Mouse (Mus musculus) liver, embryonic 13.5 days (tissue): ENCODE results near the gene Tcf7. TPM values are rescaled to one million over a fixed set of nuclear protein-coding genes. Genes with fewer than 3 reads are reported as not detected.

ENCODE experiments used
- ATAC-seq: fragments of 200-750 bp; cut with Nextera tagmentation; 2 replicates; pipeline ENCODE4 v1.8.0; 2017; ENCODE audit warnings: low read depth, mild to moderate bottlenecking, moderate number of reproducible peaks, moderate library complexity
- DNase-seq: peaks from one replicate; pipeline ENCODE4 v3.0.0; 2022
- H3K27ac ChIP-seq: fragments of 300-500 bp; sonication (generic); 2 replicates; pipeline ENCODE4 v1.5.1; 2015; ENCODE audit warnings: moderate library complexity, mild to moderate bottlenecking, inconsistent platforms
- H3K27me3 ChIP-seq: fragments of 300-500 bp; sonication (generic); 2 replicates; pipeline ENCODE4 v1.6.1; 2015; ENCODE audit warnings: mild to moderate bottlenecking, inconsistent platforms
- H3K36me3 ChIP-seq: fragments of 300-500 bp; sonication (generic); 2 replicates; pipeline ENCODE4 v1.6.1; 2015; ENCODE audit warnings: mild to moderate bottlenecking, inconsistent platforms
- H3K4me1 ChIP-seq: fragments of 300-500 bp; sonication (generic); replicated peaks from 2 replicates; pipeline ENCODE4 v1.6.1; 2015; ENCODE audit warnings: inconsistent platforms
- H3K4me2 ChIP-seq: fragments of 300-500 bp; sonication (generic); 2 replicates; pipeline ENCODE4 v1.6.1; 2015; ENCODE audit warnings: inconsistent platforms, mild to moderate bottlenecking, moderate library complexity
- H3K4me3 ChIP-seq: fragments of 300-500 bp; sonication (generic); replicated peaks from 2 replicates; pipeline ENCODE4 v1.5.1; 2015; ENCODE audit warnings: mild to moderate bottlenecking, inconsistent platforms
- H3K9ac ChIP-seq: fragments of 300-500 bp; sonication (generic); 2 replicates; pipeline ENCODE4 v1.6.1; 2015; ENCODE audit warnings: mild to moderate bottlenecking, inconsistent platforms
- H3K9me3 ChIP-seq: fragments of 300-500 bp; sonication (generic); replicated peaks from 2 replicates; pipeline ENCODE4 v1.6.1; 2016; ENCODE audit warnings: inconsistent platforms
- WGBS: fragments of 180-500 bp; shearing (Covaris S2); methylation state at CpG from one replicate; pipeline ENCODE4 v1.1.7; 2015; ENCODE audit not compliant: insufficient replicate concordance; 5-methylcytosine and 5-hydroxymethylcytosine counted together
- polyA plus RNA-seq: library from polyadenylated mRNA; unstranded; fragments of >200 nt; fragmentation: Nextera tagmentation; extraction: Ambion mirVana; gene quantifications from 2 replicates; pipeline ENCODE4 v1.2.1, GENCODE M21; 2015

The Tcf7 gene
- polyA plus RNA-seq, 1 experiment from 2014 or later, result 1.9 TPM

DNA sequence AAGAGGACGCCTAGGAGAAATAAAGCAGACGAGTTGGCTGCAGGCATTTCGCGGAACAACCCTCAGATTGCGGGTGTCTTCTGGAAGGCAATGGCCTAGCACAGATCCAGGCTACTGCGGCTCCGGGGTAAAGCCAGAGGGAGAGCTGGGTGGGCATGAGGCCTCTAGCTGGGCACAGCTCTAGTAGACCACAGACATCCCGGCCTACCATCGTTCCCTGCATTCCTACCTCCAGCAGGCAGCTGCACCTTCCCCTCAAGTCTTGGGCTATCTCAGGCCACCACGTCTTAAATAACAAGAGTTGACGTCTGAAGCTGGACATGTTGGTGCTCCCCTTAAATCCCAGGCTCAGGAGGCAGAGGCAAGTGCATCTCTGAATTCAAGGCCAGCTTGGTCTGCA is 20.5 kb downstream of the Tcf7 start:
- Histone ChIP-seq H3K9ac (no peak overlapping the region), H3K9me3 (no peaks in the 10 kb centered on the region), H3K36me3 (no peaks in the 10 kb centered on the region), H3K4me1 (peaks cover 31% of the 10 kb centered on the region), H3K27me3 (no peaks in the 10 kb centered on the region; the same call in 1 of the 2 replicates), H3K4me2 (no peak overlapping the region), H3K27ac (no peak overlapping the region), H3K4me3 (no peak overlapping the region)
- ATAC-seq, result no peak
- no peak for DNase-seq
- 74% methylated on average over 11 of the region's 11 CpGs for WGBS

DNA sequence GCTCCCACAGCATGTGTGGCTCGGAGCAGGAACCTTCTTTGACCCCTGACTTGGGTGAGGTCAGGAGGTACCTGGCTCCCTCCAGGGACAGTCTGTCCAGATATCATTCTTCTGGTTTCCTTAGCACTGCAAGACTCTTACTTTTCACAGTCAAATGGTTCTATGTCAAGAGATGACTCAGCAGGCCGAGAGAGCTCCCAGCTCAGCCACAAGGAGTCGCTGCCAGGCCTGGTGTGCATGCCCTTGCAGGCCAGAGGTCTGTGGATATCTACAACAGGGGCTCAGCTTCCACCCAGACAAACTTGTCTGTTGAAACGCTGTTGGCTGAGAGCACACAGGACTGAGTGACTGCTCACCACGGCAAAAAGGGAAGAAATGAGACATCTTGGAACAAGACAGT is 20.9 kb downstream of the Tcf7 start:
- no peaks in the 10 kb centered on the region; the same call in 1 of the 2 replicates for H3K27me3 ChIP-seq
- H3K4me1 ChIP-seq, result peaks cover 31% of the 10 kb centered on the region
- H3K27ac ChIP-seq, result no peak overlapping the region
- no peak overlapping the region for H3K4me2 ChIP-seq
- H3K9ac ChIP-seq, result no peak overlapping the region
- H3K4me3 ChIP-seq, result no peak overlapping the region
- H3K36me3 ChIP-seq, result no peaks in the 10 kb centered on the region
- H3K9me3 ChIP-seq, result no peaks in the 10 kb centered on the region
- 30% methylated on average over 5 of the region's 5 CpGs for WGBS
- DNase-seq (peak; percentile 26), ATAC-seq (no peak)

GRCm38 (mm10) chr11:52260878-52261277 is 21.9 kb downstream of the Tcf7 start:
- H3K9ac ChIP-seq, result no peak overlapping the region
- ATAC-seq (no peak), DNase-seq (no peak)
- H3K36me3 ChIP-seq, result no peaks in the 10 kb centered on the region
- WGBS, result 54% methylated on average over 4 of the region's 4 CpGs
- peaks cover 30% of the 10 kb centered on the region for H3K4me1 ChIP-seq
- no peak overlapping the region for H3K4me2 ChIP-seq
- H3K9me3 ChIP-seq, result no peaks in the 10 kb centered on the region
- no peak overlapping the region for H3K4me3 ChIP-seq
- H3K27me3 ChIP-seq, result no peaks in the 10 kb centered on the region; the same call in 1 of the 2 replicates
- H3K27ac ChIP-seq, result no peak overlapping the region

DNA sequence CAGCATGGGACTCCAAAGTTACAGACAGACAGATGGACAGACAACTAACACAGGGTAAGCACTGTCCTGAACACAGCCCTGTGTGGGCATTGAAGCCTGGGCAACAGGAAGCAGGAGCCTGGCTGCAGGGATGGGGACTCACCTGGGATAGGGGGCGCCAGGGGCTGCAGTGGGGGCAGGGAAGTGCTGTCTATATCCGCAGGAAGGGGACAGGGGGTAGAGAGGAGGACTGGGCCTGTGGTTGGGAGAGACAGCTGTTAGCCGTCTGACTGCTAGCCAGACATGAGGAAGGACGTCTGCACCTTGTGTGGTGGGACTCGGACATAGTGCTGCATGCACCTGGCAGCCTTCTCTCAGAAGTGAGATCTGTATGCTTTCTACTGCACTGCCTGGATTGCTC is 24.1 kb downstream of the Tcf7 start:
- no peak for DNase-seq

GRCm38 (mm10) chr11:52257376-52257775 is 25.4 kb downstream of the Tcf7 start:
- ATAC-seq, result 0 out of 2 replicates have a peak, but pooled peaks have one; percentile 13
- 57% methylated on average over 3 of the region's 3 CpGs for WGBS

More for the DNA sequence above, 24.1 kb downstream of the Tcf7 start:
- Histone ChIP-seq H3K27ac (no peak overlapping the region), H3K36me3 (no peaks in the 10 kb centered on the region), H3K4me1 (peaks cover 19% of the 10 kb centered on the region; the same call in 1 of the 2 replicates), H3K9me3 (no peaks in the 10 kb centered on the region), H3K9ac (no peak overlapping the region), H3K4me3 (no peak overlapping the region), H3K27me3 (no peaks in the 10 kb centered on the region), H3K4me2 (no peak overlapping the region)
- no peak for ATAC-seq
- WGBS, result 46% methylated on average over 5 of the region's 5 CpGs

DNA sequence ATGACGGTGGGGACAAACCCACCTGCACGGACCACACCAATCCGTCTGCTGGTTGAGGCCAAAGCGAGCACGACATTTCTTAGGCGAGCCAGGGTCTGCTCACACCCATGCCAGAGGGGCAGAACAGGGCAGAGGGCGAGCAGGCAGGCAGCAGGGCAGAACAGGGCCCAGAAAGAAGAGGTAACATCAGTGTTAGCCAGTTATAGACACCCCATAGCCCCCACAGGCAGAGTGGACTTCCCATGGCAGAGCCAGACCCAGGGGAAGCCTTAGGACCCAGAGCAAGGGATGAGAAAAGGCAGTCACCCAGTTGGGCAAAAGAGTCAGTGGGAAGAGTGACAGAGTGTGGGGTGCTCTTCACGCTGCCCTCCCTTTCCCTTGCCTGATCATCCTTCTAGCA is 27.7 kb downstream of the Tcf7 start:
- H3K4me1 ChIP-seq, result 0 out of 2 replicates have a peak, but pooled peaks cover 11% of the 10 kb centered on the region
- no peaks in the 10 kb centered on the region for H3K27me3 ChIP-seq
- H3K27ac ChIP-seq, result no peak overlapping the region
- ATAC-seq (no peak), DNase-seq (no peak)
- H3K36me3 ChIP-seq, result peaks cover 7% of the 10 kb centered on the region
- H3K4me3 ChIP-seq, result no peak overlapping the region
- no peaks in the 10 kb centered on the region for H3K9me3 ChIP-seq
- H3K4me2 ChIP-seq, result no peak overlapping the region
- 75% methylated on average over 8 of the region's 8 CpGs for WGBS
- H3K9ac ChIP-seq, result no peak overlapping the region

More at GRCm38 (mm10) chr11:52257376-52257775, 25.4 kb downstream of the Tcf7 start:
- no peak for DNase-seq
- Histone ChIP-seq H3K4me2 (no peak overlapping the region), H3K9ac (no peak overlapping the region), H3K36me3 (no peaks in the 10 kb centered on the region), H3K27me3 (no peaks in the 10 kb centered on the region), H3K4me3 (no peak overlapping the region), H3K9me3 (no peaks in the 10 kb centered on the region), H3K4me1 (peaks cover 19% of the 10 kb centered on the region; the same call in 1 of the 2 replicates), H3K27ac (no peak overlapping the region)

DNA sequence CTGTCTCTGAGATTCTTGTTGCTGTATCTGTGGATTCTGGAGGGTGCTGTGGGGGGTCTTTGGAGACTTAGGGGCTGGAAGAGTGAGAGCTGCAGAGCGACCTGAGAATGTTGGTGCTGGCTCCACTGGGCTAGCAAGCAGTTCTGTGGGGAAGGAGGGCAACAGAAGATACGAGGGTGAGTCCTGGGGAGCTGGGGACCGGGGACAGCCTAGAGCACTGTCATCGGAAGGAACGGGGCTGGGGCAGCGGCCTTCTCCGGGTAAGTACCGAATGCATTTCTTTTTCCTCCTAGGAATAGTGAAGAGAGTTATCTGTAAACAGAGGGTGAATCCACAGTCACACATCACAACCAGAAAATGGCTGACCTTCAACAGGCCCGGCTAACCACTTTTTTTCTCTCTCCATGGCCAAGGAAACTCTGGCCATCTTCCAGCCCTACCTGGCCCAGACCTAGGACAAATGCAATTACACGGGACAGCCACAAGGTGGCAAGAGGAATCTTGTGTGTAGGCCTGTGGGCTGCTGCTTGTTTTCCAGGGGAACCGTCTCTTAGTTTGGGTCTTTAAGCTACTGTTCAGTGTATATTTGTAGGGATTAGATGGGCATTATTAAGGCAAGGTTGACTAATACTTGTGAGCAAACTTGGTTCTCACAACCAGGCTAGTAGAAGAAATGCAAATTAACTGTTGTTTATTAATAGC is 29.0 kb downstream of the Tcf7 start:
- Histone ChIP-seq H3K27ac (no peak overlapping the region), H3K4me3 (no peak overlapping the region), H3K36me3 (peaks cover 13% of the 10 kb centered on the region), H3K4me1 (0 out of 2 replicates have a peak, but pooled peaks cover 11% of the 10 kb centered on the region), H3K9me3 (no peaks in the 10 kb centered on the region), H3K9ac (no peak overlapping the region), H3K27me3 (no peaks in the 10 kb centered on the region), H3K4me2 (no peak overlapping the region)
- 60% methylated on average over 11 of the region's 11 CpGs for WGBS
- ATAC-seq (0 out of 2 replicates have a peak, but pooled peaks have one; percentile 49), DNase-seq (peak; percentile 23)

GRCm38 (mm10) chr11:52252692-52253091 is 30.1 kb downstream of the Tcf7 start:
- Histone ChIP-seq H3K27ac (no peak overlapping the region), H3K27me3 (no peaks in the 10 kb centered on the region), H3K36me3 (peaks cover 19% of the 10 kb centered on the region), H3K4me3 (no peak overlapping the region), H3K4me2 (no peak overlapping the region), H3K4me1 (0 out of 2 replicates have a peak, but pooled peaks cover 5% of the 10 kb centered on the region), H3K9ac (no peak overlapping the region), H3K9me3 (no peaks in the 10 kb centered on the region)
- WGBS, result 47% methylated on average over 1 of the region's 1 CpGs
- ATAC-seq, result no peak
- DNase-seq, result no peak

GRCm38 (mm10) chr11:52251770-52252169 is 31.0 kb downstream of the Tcf7 start:
- DNase-seq (no peak), ATAC-seq (no peak)
- Histone ChIP-seq H3K9me3 (no peaks in the 10 kb centered on the region), H3K4me3 (no peak overlapping the region), H3K36me3 (peaks cover 28% of the 10 kb centered on the region), H3K27ac (no peak overlapping the region), H3K27me3 (no peaks in the 10 kb centered on the region), H3K4me2 (no peak overlapping the region), H3K9ac (no peak overlapping the region), H3K4me1 (0 out of 2 replicates have a peak, but pooled peaks cover under 1% of the 10 kb centered on the region)
- WGBS, result 78% methylated on average over 5 of the region's 5 CpGs

DNA sequence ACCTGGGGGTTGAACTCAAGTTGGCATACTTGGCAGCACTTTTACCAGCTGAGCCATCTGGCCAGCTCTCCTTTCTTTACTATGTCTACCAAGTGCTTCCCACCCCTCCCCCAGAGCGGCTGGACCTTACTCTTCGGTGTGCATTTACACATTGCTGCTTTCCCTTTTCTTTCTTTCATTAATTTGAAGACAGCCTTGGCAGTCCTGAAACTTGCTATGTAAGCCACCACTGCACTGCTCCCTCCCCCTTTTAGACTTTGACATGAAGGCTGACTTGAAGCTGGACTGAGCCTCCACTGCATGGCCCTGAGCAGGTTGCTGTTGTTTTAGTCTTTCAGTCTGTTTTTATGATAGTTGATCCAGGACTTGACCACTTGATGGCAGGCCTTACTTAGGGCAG is 33.4 kb downstream of the Tcf7 start:
- H3K27ac ChIP-seq, result no peak overlapping the region

GRCm38 (mm10) chr11:52240898-52241542 is 41.8 kb downstream of the Tcf7 start:
- H3K4me1 ChIP-seq, result no peaks in the 10 kb centered on the region
- H3K27ac ChIP-seq, result no peak overlapping the region
- DNase-seq (no peak), ATAC-seq (no peak)
- no peak overlapping the region for H3K4me3 ChIP-seq
- no peaks in the 10 kb centered on the region for H3K9me3 ChIP-seq
- H3K9ac ChIP-seq, result no peak overlapping the region
- no peak overlapping the region for H3K4me2 ChIP-seq
- peaks cover 74% of the 10 kb centered on the region for H3K36me3 ChIP-seq
- WGBS, result 82% methylated on average over 4 of the region's 4 CpGs
- H3K27me3 ChIP-seq, result no peaks in the 10 kb centered on the region

More for the DNA sequence above, 33.4 kb downstream of the Tcf7 start:
- no peaks in the 10 kb centered on the region for H3K4me1 ChIP-seq
- ATAC-seq (no peak), DNase-seq (no peak)
- H3K4me2 ChIP-seq, result no peak overlapping the region
- peaks cover 47% of the 10 kb centered on the region for H3K36me3 ChIP-seq
- no peaks in the 10 kb centered on the region for H3K27me3 ChIP-seq
- H3K4me3 ChIP-seq, result no peak overlapping the region
- H3K9ac ChIP-seq, result no peak overlapping the region
- no peaks in the 10 kb centered on the region for H3K9me3 ChIP-seq
- 87% methylated on average over 2 of the region's 2 CpGs for WGBS
